Mouse (Mus musculus) lung, postnatal 0 days (tissue): ENCODE measurements at regions not wholly inside any gene's neighbourhood (a gene's known extent, or its start where the extent isn't known, plus 50 kb on each side); places are given as distances from the start of the nearest gene placed in this dataset.

Experiments
- CTCF ChIP-seq: IDR thresholded peaks from 2 replicates; pipeline ENCODE4 v1.5.1; 2016; ENCODE audit warnings: antibody characterized with exemption, mild to moderate bottlenecking
- EP300 ChIP-seq: IDR thresholded peaks from 2 replicates; pipeline ENCODE4 v1.6.1; 2016; ENCODE audit warnings: antibody characterized with exemption, mild to moderate bottlenecking, control low read depth

DNA sequence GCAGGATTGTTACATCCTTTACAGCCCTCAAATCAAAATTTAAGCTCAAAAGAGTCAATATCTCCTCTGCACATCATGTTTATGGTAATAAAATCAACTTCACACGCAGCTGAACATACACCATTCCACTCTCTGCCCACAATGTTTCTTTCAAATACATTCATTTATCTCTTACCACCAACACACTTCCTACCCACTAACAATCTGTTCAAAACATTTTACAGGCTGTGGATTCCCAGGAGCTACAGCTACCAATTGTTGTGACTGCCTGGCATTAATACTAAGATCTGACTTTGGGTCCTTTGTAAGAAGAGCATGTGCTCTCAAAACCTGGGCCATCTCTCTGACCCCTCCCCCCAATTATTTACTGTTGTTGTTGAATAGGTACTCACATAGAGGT lies 161.0 kb upstream of the Kcnmb2 start:
- TF ChIP-seq CTCF (no peak), EP300 (no peak)
